Mouse (Mus musculus): Measurements from ENCODE around the gene Bub1b.

GRCm38 (mm10) chr2:118591083-118591482 is 6.9 kb upstream of the Bub1b start:
- no peak for TF ChIP-seq CTCF (IDR thresholded peaks at IDR 0.05; ENCODE audit: control insufficient read depth, insufficient read depth, insufficient read length)
- no peak for TF ChIP-seq MAX (IDR thresholded peaks at IDR 0.05)
- TF ChIP-seq USF1 (IDR thresholded peaks at IDR 0.05; ENCODE audit: low read depth) = no peak
- no peak for TF ChIP-seq CEBPB (IDR thresholded peaks at IDR 0.05; ENCODE audit: low read depth)
- no peak for TF ChIP-seq MYOD1 (IDR thresholded peaks at IDR 0.05; ENCODE audit: control insufficient read depth, insufficient read length, low read depth)
- TF ChIP-seq FOSL1 (IDR thresholded peaks at IDR 0.05; ENCODE audit: insufficient read depth, low read length, poor library complexity, severe bottlenecking) = no peak
- TF ChIP-seq MYOG (IDR thresholded peaks at IDR 0.05; ENCODE audit: control insufficient read depth, extremely low read depth, insufficient read length) = no peak

All from C2C12 (cell line).